Mouse (Mus musculus): ENCODE results near the gene Utf1. TPM values are rescaled to one million over a fixed set of nuclear protein-coding genes. Genes with fewer than 3 reads are reported as not detected.

The Utf1 gene
- total and polyA plus RNA-seq, 3 experiments: not detected

GRCm38 (mm10) chr7:139946032-139946431, 2.4 kb downstream of the Utf1 start:
- Histone ChIP-seq H3K79me2 (replicated peaks; ENCODE audit: control insufficient read depth, extremely low read depth, insufficient read depth, poor library complexity, severe bottlenecking) (no peaks in the 10 kb centered on the region), H3K4me3 (replicated peaks in 1 of 3; ENCODE audit: low read depth in 2 of 3, low read length in 2 of 3, poor library complexity in 1 of 3) (no peak overlapping the region), H3K27me3 (replicated peaks) (no peaks in the 10 kb centered on the region), H3K27ac (ENCODE audit: insufficient read depth, low read depth) (no peak overlapping the region), H3K9ac (ENCODE audit: insufficient read depth, low read depth) (no peak overlapping the region), H3K36me3 (replicated peaks in 1 of 2; ENCODE audit: control insufficient read depth in 1 of 2, insufficient read depth in 1 of 2, low read length in 1 of 2) (peaks cover 0 to 21% of the 10 kb centered on the region in 2 experiments), H3K9me3 (replicated peaks; ENCODE audit: low read length) (peaks cover 17% of the 10 kb centered on the region), H3K4me2 (ENCODE audit: insufficient read depth, low read depth, poor library complexity, severe bottlenecking) (no peak overlapping the region), H3K4me1 (ENCODE audit: control insufficient read depth in 1 of 2, insufficient read depth in 2 of 2) (peaks cover 0 to 38% of the 10 kb centered on the region in 2 experiments; a peak in 2 of 4 replicates)
- in situ Hi-C loops (cut with MboI; ENCODE audit: low pct_ligation_motif_present, low pct_unique_long_range_greater_than_20kb, low sequenced_read_pairs) (no loop called here), dilution Hi-C loops (cut with MboI; ENCODE audit: extremely low pct_ligation_motif_present, extremely low pct_unique_long_range_greater_than_20kb, low sequenced_read_pairs) (no loop called here)
- no peak for DNase-seq (ENCODE audit: extremely low read depth)
- TF ChIP-seq RAD21 (IDR thresholded peaks at IDR 0.05; ENCODE audit: low read depth, low read length) (no peak), JUND (conservative IDR thresholded peaks at IDR 0.05; ENCODE audit: low read depth, low read length) (no peak), JUN (IDR thresholded peaks at IDR 0.05; ENCODE audit: insufficient read depth, low read depth, low read length) (no peak), NRF1 (IDR thresholded peaks at IDR 0.05; ENCODE audit: low read depth, low read length) (no peak), RCOR1 (conservative IDR thresholded peaks at IDR 0.05; ENCODE audit: low read depth, low read length) (no peak), ZMIZ1 (IDR thresholded peaks at IDR 0.05; ENCODE audit: low read depth, low read length) (no peak), CHD2 (IDR thresholded peaks at IDR 0.05; ENCODE audit: low read length) (no peak), MYC (IDR thresholded peaks at IDR 0.05; ENCODE audit: low read depth, low read length) (no peak), BHLHE40 (IDR thresholded peaks at IDR 0.05; ENCODE audit: low read depth, low read length) (no peak), NELFE (IDR thresholded peaks at IDR 0.05; ENCODE audit: low read depth, low read length) (no peak), UBTF (IDR thresholded peaks at IDR 0.05; ENCODE audit: low read depth, low read length) (no peak), KAT2A (IDR thresholded peaks at IDR 0.05; ENCODE audit: insufficient replicate concordance, low read length) (no peak), MAFK (IDR thresholded peaks at IDR 0.05; ENCODE audit: insufficient replicate concordance, low read length) (no peak), PAX5 (IDR thresholded peaks at IDR 0.05; ENCODE audit: low read length) (no peak), SIN3A (IDR thresholded peaks at IDR 0.05; ENCODE audit: low read length) (no peak), ZNF384 (IDR thresholded peaks at IDR 0.05; ENCODE audit: low read depth, low read length) (no peak), SMC3 (IDR thresholded peaks at IDR 0.05; ENCODE audit: low read depth, low read length) (no peak), CTCF (conservative IDR thresholded peaks at IDR 0.05 in 1 of 2, IDR thresholded peaks at IDR 0.05 in 1 of 2; ENCODE audit: low read depth in 2 of 2, low read length in 2 of 2) (no peak), POLR2A (IDR thresholded peaks at IDR 0.05; ENCODE audit: low read depth, low read length) (no peak)

DNA sequence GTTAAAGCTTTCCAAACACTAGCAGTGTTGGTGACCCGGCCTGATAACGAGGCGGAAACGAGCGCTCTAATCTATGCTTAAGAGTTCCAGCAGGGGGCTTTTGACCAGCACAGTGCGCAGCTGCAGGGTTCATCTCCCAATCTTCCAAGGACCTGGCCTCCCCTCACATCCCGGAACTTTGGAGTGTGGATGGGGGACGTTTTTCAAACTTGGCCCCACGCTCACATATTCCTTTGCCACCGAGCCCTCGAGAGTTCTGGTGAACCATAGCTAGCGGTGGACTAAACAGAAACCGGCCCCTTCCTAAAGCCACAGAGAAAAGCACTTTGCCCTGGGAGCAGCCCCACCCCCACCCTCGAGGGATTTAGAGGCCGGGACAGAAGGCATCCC, 6.3 kb downstream of the Utf1 start:
- peak overlapping the region; percentile 65 to 73 (median 66) for H3K4me3 ChIP-seq (replicated peaks in 1 of 3; ENCODE audit: low read depth in 2 of 3, low read length in 2 of 3, poor library complexity in 1 of 3)
- peaks cover 5 to 54% of the 10 kb centered on the region in 2 experiments; a peak in 3 of 4 replicates for H3K4me1 ChIP-seq (ENCODE audit: control insufficient read depth in 1 of 2, insufficient read depth in 2 of 2)
- DNase-seq (ENCODE audit: extremely low read depth): peak; percentile 73
- dilution Hi-C loops (cut with MboI; ENCODE audit: extremely low pct_ligation_motif_present, extremely low pct_unique_long_range_greater_than_20kb, low sequenced_read_pairs): no loop called here
- TF ChIP-seq CHD1 (IDR thresholded peaks at IDR 0.05; ENCODE audit: low read depth, low read length): no peak
- TF ChIP-seq PAX5 (IDR thresholded peaks at IDR 0.05; ENCODE audit: low read length): no peak
- TF ChIP-seq MYC (IDR thresholded peaks at IDR 0.05; ENCODE audit: low read depth, low read length): 0 out of 2 replicates have a peak, but pooled peaks have one; percentile 0
- no peak for TF ChIP-seq EP300 (IDR thresholded peaks at IDR 0.05; ENCODE audit: low read length)
- peak; percentile 37; the same call in 1 of the 2 replicates for TF ChIP-seq TCF12 (IDR thresholded peaks at IDR 0.05; ENCODE audit: low read depth, low read length)
- TF ChIP-seq MEF2A (IDR thresholded peaks at IDR 0.05; ENCODE audit: borderline replicate concordance, low read depth, low read length): no peak
- TF ChIP-seq ZC3H11A (IDR thresholded peaks at IDR 0.05; ENCODE audit: low read depth, low read length): no peak
- peak; percentile 39; the same call in 1 of the 2 replicates for TF ChIP-seq HCFC1 (IDR thresholded peaks at IDR 0.05; ENCODE audit: low read depth, low read length)
- peak; percentile 88 for TF ChIP-seq NRF1 (IDR thresholded peaks at IDR 0.05; ENCODE audit: low read depth, low read length)
- peak; percentile 38 for TF ChIP-seq SMC3 (IDR thresholded peaks at IDR 0.05; ENCODE audit: low read depth, low read length)
- peak; percentile 14 for TF ChIP-seq RAD21 (IDR thresholded peaks at IDR 0.05; ENCODE audit: low read depth, low read length)
- no peak; the same call in 1 of the 2 replicates for TF ChIP-seq ETS1 (conservative IDR thresholded peaks at IDR 0.05; ENCODE audit: low read depth, low read length)
- peak; percentile 61; the same call in 1 of the 2 replicates for TF ChIP-seq CHD2 (IDR thresholded peaks at IDR 0.05; ENCODE audit: low read length)
- 0 out of 2 replicates have a peak, but pooled peaks have one; percentile 18 for TF ChIP-seq UBTF (IDR thresholded peaks at IDR 0.05; ENCODE audit: low read depth, low read length)
- TF ChIP-seq ELF1 (IDR thresholded peaks at IDR 0.05; ENCODE audit: low read depth, low read length): peak; percentile 73
- peak; percentile 64 to 65 for TF ChIP-seq CTCF (conservative IDR thresholded peaks at IDR 0.05 in 1 of 2, IDR thresholded peaks at IDR 0.05 in 1 of 2; ENCODE audit: low read depth in 2 of 2, low read length in 2 of 2)
- peak; percentile 44 for TF ChIP-seq POLR2A (IDR thresholded peaks at IDR 0.05; ENCODE audit: low read depth, low read length)
- H3K9me3 ChIP-seq (replicated peaks; ENCODE audit: low read length): peaks cover 3% of the 10 kb centered on the region
- peaks cover 12 to 24% of the 10 kb centered on the region in 2 experiments for H3K36me3 ChIP-seq (replicated peaks in 1 of 2; ENCODE audit: control insufficient read depth in 1 of 2, insufficient read depth in 1 of 2, low read length in 1 of 2)
- peak overlapping the region; percentile 80 for H3K4me2 ChIP-seq (ENCODE audit: insufficient read depth, low read depth, poor library complexity, severe bottlenecking)
- in situ Hi-C loops (cut with MboI; ENCODE audit: low pct_ligation_motif_present, low pct_unique_long_range_greater_than_20kb, low sequenced_read_pairs): no loop called here
- H3K27me3 ChIP-seq (replicated peaks): no peaks in the 10 kb centered on the region
- H3K27ac ChIP-seq (ENCODE audit: insufficient read depth, low read depth): peak overlapping the region; percentile 67
- H3K79me2 ChIP-seq (replicated peaks; ENCODE audit: control insufficient read depth, extremely low read depth, insufficient read depth, poor library complexity, severe bottlenecking): peaks cover 8% of the 10 kb centered on the region
- H3K9ac ChIP-seq (ENCODE audit: insufficient read depth, low read depth): peak overlapping the region; percentile 83
